Mouse (Mus musculus) liver, postnatal 0 days (tissue): Measurements from ENCODE around the gene Sp100. TPM values are rescaled to one million over a fixed set of nuclear protein-coding genes. Genes with fewer than 3 reads are reported as not detected.

Experiments
- ATAC-seq: fragments of 200-750 bp; cut with Nextera tagmentation; 2 replicates; pipeline ENCODE4 v1.8.0; 2017; ENCODE audit warnings: mild to moderate bottlenecking, moderate library complexity
- DNase-seq: peaks from one replicate; pipeline ENCODE4 v3.0.0-alpha.2; 2016
- H3K27ac ChIP-seq: fragments of 300-500 bp; sonication (generic); 2 replicates; pipeline ENCODE4 v1.5.1; 2014; ENCODE audit warnings: antibody characterized with exemption, moderate library complexity, mild to moderate bottlenecking, low read depth
- H3K27me3 ChIP-seq: fragments of 300-500 bp; sonication (generic); 2 replicates; pipeline ENCODE4 v1.6.1; 2014; ENCODE audit warnings: low read length, control low read depth, mixed read lengths; ENCODE audit not compliant: insufficient read depth
- H3K36me3 ChIP-seq: fragments of 300-500 bp; sonication (generic); replicated peaks from 2 replicates; pipeline ENCODE4 v1.6.1; 2014; ENCODE audit warnings: mild to moderate bottlenecking, control low read depth, low read length, moderate library complexity, mixed read lengths; ENCODE audit not compliant: insufficient read depth
- H3K4me1 ChIP-seq: fragments of 300-500 bp; sonication (generic); 2 replicates; pipeline ENCODE4 v1.6.1; 2014; ENCODE audit warnings: antibody characterized with exemption, mild to moderate bottlenecking, control low read depth; ENCODE audit not compliant: insufficient read depth
- H3K4me2 ChIP-seq: fragments of 300-500 bp; sonication (generic); 2 replicates; pipeline ENCODE4 v1.6.1; 2014; ENCODE audit warnings: low read depth, mild to moderate bottlenecking, low read length, moderate library complexity, mixed read lengths
- H3K4me3 ChIP-seq: fragments of 300-500 bp; sonication (generic); 2 replicates; pipeline ENCODE4 v1.5.1; 2014; ENCODE audit warnings: low read depth, low read length
- H3K9ac ChIP-seq: fragments of 300-500 bp; sonication (generic); replicated peaks from 2 replicates; pipeline ENCODE4 v1.6.1; 2014; ENCODE audit warnings: mild to moderate bottlenecking, moderate library complexity
- H3K9me3 ChIP-seq: fragments of 300-500 bp; sonication (generic); 2 replicates; pipeline ENCODE4 v1.6.1; 2016; ENCODE audit warnings: mild to moderate bottlenecking, control low read depth, low read length, mixed read lengths
- CTCF ChIP-seq: sonication (generic); IDR thresholded peaks from 2 replicates; pipeline ENCODE4 v1.5.1; 2016; ENCODE audit warnings: antibody characterized with exemption, low read depth
- EP300 ChIP-seq: IDR thresholded peaks from 2 replicates; pipeline ENCODE4 v1.6.1; 2016; ENCODE audit warnings: antibody characterized with exemption, low read depth, mild to moderate bottlenecking
- WGBS: fragments of 180-500 bp; shearing (Covaris S2); extraction: QIAGEN DNeasy Blood & Tissue Kit; methylation state at CpG from one replicate; pipeline ENCODE4 v1.1.7; 2014; ENCODE audit not compliant: insufficient replicate concordance; 5-methylcytosine and 5-hydroxymethylcytosine counted together
- polyA plus RNA-seq: library from polyadenylated mRNA; unstranded; fragments of >200 nt; fragmentation: Nextera tagmentation; extraction: Ambion mirVana; gene quantifications from 2 replicates; pipeline ENCODE4 v1.2.1, GENCODE M21; 2015

Gene Sp100
- polyA plus RNA-seq, 1 experiment from 2014 or later, result 12.7 TPM

GRCm38 (mm10) chr1:85716447-85717027 is 66.7 kb downstream of the Sp100 start:
- Histone ChIP-seq H3K27ac (no peak overlapping the region), H3K27me3 (no peaks in the 10 kb centered on the region), H3K4me1 (no peaks in the 10 kb centered on the region), H3K9ac (no peak overlapping the region), H3K4me3 (no peak overlapping the region), H3K9me3 (no peaks in the 10 kb centered on the region), H3K36me3 (peaks cover 4% of the 10 kb centered on the region; the same call in 1 of the 2 replicates), H3K4me2 (no peak overlapping the region)
- DNase-seq (no peak), ATAC-seq (no peak)
- WGBS, result 75% methylated on average over 7 of the region's 7 CpGs
- TF ChIP-seq CTCF, result no peak
- TF ChIP-seq EP300, result no peak

GRCm38 (mm10) chr1:85719049-85719448 is 69.3 kb downstream of the Sp100 start:
- H3K4me2 ChIP-seq, result no peak overlapping the region
- H3K9me3 ChIP-seq, result no peaks in the 10 kb centered on the region
- no peak for DNase-seq
- ATAC-seq, result no peak
- no peak overlapping the region for H3K4me3 ChIP-seq
- H3K27me3 ChIP-seq, result no peaks in the 10 kb centered on the region
- H3K36me3 ChIP-seq, result peaks cover 4% of the 10 kb centered on the region; the same call in 1 of the 2 replicates
- no peak for TF ChIP-seq CTCF
- TF ChIP-seq EP300, result no peak
- WGBS, result 66% methylated on average over 4 of the region's 4 CpGs
- no peak overlapping the region for H3K9ac ChIP-seq
- no peaks in the 10 kb centered on the region for H3K4me1 ChIP-seq
- H3K27ac ChIP-seq, result no peak overlapping the region

- Histone ChIP-seq H3K4me2 (no peak overlapping the region), H3K4me3 (no peak overlapping the region), H3K36me3 (peaks cover 4% of the 10 kb centered on the region; the same call in 1 of the 2 replicates), H3K27me3 (no peaks in the 10 kb centered on the region), H3K27ac (no peak overlapping the region), H3K4me1 (no peaks in the 10 kb centered on the region), H3K9ac (no peak overlapping the region), H3K9me3 (no peaks in the 10 kb centered on the region)
- TF ChIP-seq CTCF (no peak), EP300 (no peak)
- ATAC-seq (no peak), DNase-seq (no peak)
- WGBS, result 79% methylated on average over 10 of the region's 10 CpGs
Observed at GRCm38 (mm10) chr1:85720220-85720893, 70.6 kb downstream of the Sp100 start.

GRCm38 (mm10) chr1:85730471-85730870 is 80.7 kb downstream of the Sp100 start:
- TF ChIP-seq EP300 (no peak), CTCF (no peak)
- H3K27me3 ChIP-seq, result no peaks in the 10 kb centered on the region
- H3K9me3 ChIP-seq, result no peaks in the 10 kb centered on the region
- H3K36me3 ChIP-seq, result 0 out of 2 replicates have a peak, but pooled peaks cover 4% of the 10 kb centered on the region
- WGBS, result 71% methylated on average over 6 of the region's 6 CpGs
- no peak for ATAC-seq
- no peak for DNase-seq
- H3K4me2 ChIP-seq, result no peak overlapping the region
- H3K9ac ChIP-seq, result no peak overlapping the region
- no peak overlapping the region for H3K4me3 ChIP-seq
- no peaks in the 10 kb centered on the region for H3K4me1 ChIP-seq
- no peak overlapping the region for H3K27ac ChIP-seq

- H3K27me3 ChIP-seq, result no peaks in the 10 kb centered on the region
- WGBS, result 46% methylated on average over 3 of the region's 3 CpGs
- no peaks in the 10 kb centered on the region for H3K9me3 ChIP-seq
- no peak overlapping the region for H3K4me2 ChIP-seq
- H3K36me3 ChIP-seq, result 0 out of 2 replicates have a peak, but pooled peaks cover 4% of the 10 kb centered on the region
- TF ChIP-seq CTCF (no peak), EP300 (no peak)
- H3K9ac ChIP-seq, result no peak overlapping the region
- H3K27ac ChIP-seq, result peak overlapping the region; percentile 20
- DNase-seq (peak; percentile 32), ATAC-seq (peak; percentile 11; the same call in 1 of the 2 replicates)
- H3K4me3 ChIP-seq, result no peak overlapping the region
- no peaks in the 10 kb centered on the region for H3K4me1 ChIP-seq
Observed at GRCm38 (mm10) chr1:85732581-85732980, 82.8 kb downstream of the Sp100 start.

GRCm38 (mm10) chr1:85734511-85734910 is 84.7 kb downstream of the Sp100 start:
- peak overlapping the region; percentile 50; the same call in 1 of the 2 replicates for H3K4me3 ChIP-seq
- 0 out of 2 replicates have a peak, but pooled peaks cover 4% of the 10 kb centered on the region for H3K36me3 ChIP-seq
- TF ChIP-seq CTCF, result no peak
- no peak for TF ChIP-seq EP300
- ATAC-seq (no peak), DNase-seq (no peak)
- no peaks in the 10 kb centered on the region for H3K4me1 ChIP-seq
- WGBS, result 46% methylated on average over 1 of the region's 1 CpGs
- no peak overlapping the region for H3K9ac ChIP-seq
- no peaks in the 10 kb centered on the region for H3K9me3 ChIP-seq
- H3K4me2 ChIP-seq, result peak overlapping the region; percentile 77
- H3K27me3 ChIP-seq, result no peaks in the 10 kb centered on the region
- H3K27ac ChIP-seq, result peak overlapping the region; percentile 84; the same call in 1 of the 2 replicates
